Mouse (Mus musculus): ENCODE results near the gene Kctd20.

- no peak for TF ChIP-seq POLR2A (IDR thresholded peaks at IDR 0.05; ENCODE audit: borderline replicate concordance, low read depth, low read length)
- TF ChIP-seq CTCF (IDR thresholded peaks at IDR 0.05; ENCODE audit: low read depth, low read length) = no peak
These were observed 46.3 kb upstream of the Kctd20 start for GRCm38 (mm10) chr17:28905377-28905916.

All from bone marrow macrophage, adult 2 months (primary cell).